Mouse (Mus musculus) layer of hippocampus, postnatal 14 days (tissue): ENCODE measurements at regions not wholly inside any gene's neighbourhood (a gene's known extent, or its start where the extent isn't known, plus 50 kb on each side); places are given as distances from the start of the nearest gene placed in this dataset.

Experiments used
- DNase-seq, 2 experiments: peaks; one replicate each; pipeline ENCODE4 v3.0.0; 2021 to 2022; ENCODE audit warnings: low spot score in 2 of 2, mixed read lengths in 1 of 2

- DNase-seq: peak; percentile 10 to 76
These were observed 1097.2 kb upstream of the Epha7 start for GRCm38 (mm10) chr4:27715696-27716095.

DNA sequence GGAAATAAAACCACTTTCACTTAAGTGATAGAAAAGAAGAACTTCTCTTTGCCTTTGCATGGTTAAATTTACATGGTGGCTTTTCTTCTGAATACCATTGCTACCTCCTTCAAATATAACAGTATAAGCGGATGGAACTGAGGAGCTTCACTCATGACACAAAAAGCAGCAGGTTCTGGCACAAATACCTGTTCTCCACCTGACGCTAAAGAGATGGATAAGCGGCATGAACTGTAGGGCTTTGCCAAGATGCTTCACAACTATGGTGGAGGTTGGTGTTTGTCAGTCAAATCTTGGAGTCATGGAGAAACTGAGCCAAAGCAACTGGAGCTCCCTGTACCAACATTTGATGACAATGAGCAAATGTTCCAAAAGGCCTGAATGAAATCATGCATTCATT lies 1085.2 kb upstream of the Epha7 start:
- DNase-seq: no peak

DNA sequence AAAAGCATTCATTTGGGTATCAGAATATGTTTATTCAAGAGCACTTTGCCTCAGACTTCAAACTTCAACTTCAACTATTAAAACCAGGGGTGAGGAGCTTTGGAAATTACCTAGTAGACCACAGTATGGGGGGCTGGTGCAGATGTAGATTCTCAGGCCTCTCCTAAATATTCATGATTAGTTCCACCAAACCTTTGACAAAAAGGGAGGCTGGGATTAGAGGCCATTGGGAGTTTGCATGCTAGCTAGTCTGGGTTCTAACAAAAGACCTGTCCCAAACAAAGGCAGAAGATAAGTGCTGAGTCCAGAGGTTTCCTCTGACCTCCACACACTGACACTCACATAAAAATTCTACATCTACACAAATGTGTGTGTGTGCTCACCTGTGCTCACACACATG lies 1078.8 kb upstream of the Epha7 start:
- DNase-seq: no peak

GRCm38 (mm10) chr4:27781874-27782273 lies 1031.1 kb upstream of the Epha7 start:
- DNase-seq: no peak

GRCm38 (mm10) chr4:27787070-27787469 lies 1025.9 kb upstream of the Epha7 start:
- no peak for DNase-seq
